20 mouse cellular contexts compared by ENCODE assay signal in the genomic region with DNA sequence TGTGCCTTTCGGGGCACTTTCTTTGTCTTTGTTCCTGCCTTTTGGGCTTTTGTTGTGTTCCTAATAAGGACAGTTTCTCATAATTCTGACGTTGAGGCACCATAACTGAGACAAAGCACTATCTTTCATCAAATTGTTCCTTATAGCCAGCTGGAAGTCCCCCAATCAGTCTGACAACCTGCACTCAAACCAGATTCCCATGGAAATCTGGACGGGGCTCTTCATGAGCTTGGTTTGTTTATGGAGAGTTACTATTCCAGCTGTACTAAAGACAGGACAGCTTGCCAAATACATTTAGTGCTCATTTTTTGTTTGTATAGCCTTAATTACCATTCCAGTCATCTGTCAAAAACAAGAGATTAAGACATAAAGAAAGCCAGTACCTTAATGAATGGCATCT.
DNase-seq lines count a peak whose midpoint lies in the region; ATAC-seq and TF ChIP-seq lines count a peak whose summit lies in the region.
"Had no signal": no experiment of that assay in that cellular context is flagged by ENCODE, and none has a peak within 500 bp of the region (broad histone marks: within the 10 kb centered on the region; RNA-seq: fewer than 3 reads in every experiment).

No protein-coding gene starts in this region.

- no peak for TF ChIP-seq CTCF in brain, embryonic 14.5 days (IDR thresholded peaks at IDR 0.05; ENCODE audit: borderline replicate concordance, extremely low read depth, insufficient read depth, insufficient read length)
- no peak for TF ChIP-seq CTCF in cerebellum, adult 2 months (IDR thresholded peaks at IDR 0.05; ENCODE audit: borderline replicate concordance, insufficient read depth, low read depth, low read length)

- no peak overlapping the region for H3K4me3 ChIP-seq in intestine, embryonic 16.5 days (ENCODE audit: low read length)
- no peak overlapping the region for H3K4me3 ChIP-seq in intestine, embryonic 15.5 days (replicated peaks)
- H3K4me3 ChIP-seq in lung, embryonic 15.5 days = no peak overlapping the region
- no peak overlapping the region for H3K4me3 ChIP-seq in stomach, embryonic 15.5 days (replicated peaks)
- no peak overlapping the region for H3K4me3 ChIP-seq in cerebellum, adult 2 months (replicated peaks; ENCODE audit: insufficient read depth, low read depth, low read length)
- H3K4me3 ChIP-seq: embryonic facial prominence, embryonic 12.5 days; forebrain, embryonic 13.5 days; heart, embryonic 13.5 days; hindbrain, embryonic 12.5 days had no signal

- no peaks in the 10 kb centered on the region for H3K4me1 ChIP-seq in intestine, embryonic 16.5 days (ENCODE audit: control insufficient read depth, insufficient read depth, low read length)
- no peaks in the 10 kb centered on the region for H3K4me1 ChIP-seq in intestine, embryonic 15.5 days (replicated peaks)
- H3K4me1 ChIP-seq in lung, embryonic 15.5 days = 0 out of 2 replicates have a peak, but pooled peaks cover 13% of the 10 kb centered on the region
- H3K4me1 ChIP-seq in stomach, embryonic 15.5 days = no peaks in the 10 kb centered on the region
- no peaks in the 10 kb centered on the region for H3K4me1 ChIP-seq in cerebellum, adult 2 months (ENCODE audit: control insufficient read depth, insufficient read depth, low read length)
- H3K4me1 ChIP-seq: embryonic facial prominence, embryonic 12.5 days; forebrain, embryonic 13.5 days; hindbrain, embryonic 12.5 days had no signal

- peak overlapping the region; percentile 26; the same call in 1 of the 2 replicates for H3K27ac ChIP-seq in intestine, embryonic 16.5 days (ENCODE audit: low read length)
- no peak overlapping the region for H3K27ac ChIP-seq in intestine, embryonic 15.5 days
- H3K27ac ChIP-seq in lung, embryonic 15.5 days = peak overlapping the region; percentile 79
- H3K27ac ChIP-seq in stomach, embryonic 15.5 days = peak overlapping the region; percentile 55; the same call in 1 of the 2 replicates
- no peak overlapping the region for H3K27ac ChIP-seq in cerebellum, adult 2 months (ENCODE audit: insufficient read depth, low read length)
- H3K27ac ChIP-seq: embryonic facial prominence, embryonic 12.5 days; forebrain, embryonic 13.5 days; heart, embryonic 13.5 days; hindbrain, embryonic 12.5 days had no signal

- H3K4me2 ChIP-seq in intestine, embryonic 16.5 days (ENCODE audit: low read depth, low read length) = no peak overlapping the region
- H3K4me2 ChIP-seq in intestine, embryonic 15.5 days (replicated peaks) = no peak overlapping the region
- no peak overlapping the region for H3K4me2 ChIP-seq in lung, embryonic 15.5 days
- H3K4me2 ChIP-seq in stomach, embryonic 15.5 days = no peak overlapping the region
- H3K4me2 ChIP-seq: embryonic facial prominence, embryonic 12.5 days; forebrain, embryonic 13.5 days; heart, embryonic 13.5 days; hindbrain, embryonic 12.5 days had no signal

- DNase-seq in lung, postnatal 14 days = no peak
- peak; percentile 37 for DNase-seq in brain, embryonic 14.5 days (ENCODE audit: low read depth)
- DNase-seq in cerebellum, adult 2 months = no peak
- DNase-seq: adrenal gland, adult 2 months; adrenal gland, postnatal 25 days; cerebellum, adult 8-10 months; cerebellum, postnatal 14 days; embryo, embryonic 11 days; forebrain, postnatal 0 days; gastrocnemius, postnatal 14 days; heart, postnatal 36 days had no signal

- TF ChIP-seq POLR2A in brain, embryonic 14.5 days (IDR thresholded peaks at IDR 0.05; ENCODE audit: borderline replicate concordance, extremely low read depth, insufficient read depth, insufficient read length, poor library complexity, severe bottlenecking) = no peak
- no peak for TF ChIP-seq POLR2A in cerebellum, adult 2 months (IDR thresholded peaks at IDR 0.05; ENCODE audit: borderline replicate concordance, insufficient read depth, low read length)

- no peaks in the 10 kb centered on the region for H3K36me3 ChIP-seq in intestine, embryonic 16.5 days (ENCODE audit: control insufficient read depth, insufficient read depth, low read length)
- H3K36me3 ChIP-seq in intestine, embryonic 15.5 days = no peaks in the 10 kb centered on the region
- H3K36me3 ChIP-seq in lung, embryonic 15.5 days = no peaks in the 10 kb centered on the region
- H3K36me3 ChIP-seq in stomach, embryonic 15.5 days = no peaks in the 10 kb centered on the region
- H3K36me3 ChIP-seq: embryonic facial prominence, embryonic 12.5 days; heart, embryonic 13.5 days; hindbrain, embryonic 12.5 days had no signal

- H3K9ac ChIP-seq in intestine, embryonic 16.5 days (ENCODE audit: low read depth, low read length) = no peak overlapping the region
- H3K9ac ChIP-seq in intestine, embryonic 15.5 days = no peak overlapping the region
- no peak overlapping the region for H3K9ac ChIP-seq in lung, embryonic 15.5 days
- H3K9ac ChIP-seq in stomach, embryonic 15.5 days = no peak overlapping the region
- H3K9ac ChIP-seq: embryonic facial prominence, embryonic 12.5 days; forebrain, embryonic 13.5 days; forebrain, postnatal 0 days; heart, embryonic 13.5 days; hindbrain, embryonic 12.5 days had no signal

- no peaks in the 10 kb centered on the region for H3K27me3 ChIP-seq in intestine, embryonic 16.5 days (replicated peaks; ENCODE audit: control insufficient read depth, insufficient read depth, low read length)
- H3K27me3 ChIP-seq in intestine, embryonic 15.5 days (replicated peaks) = no peaks in the 10 kb centered on the region
- H3K27me3 ChIP-seq in lung, embryonic 15.5 days = no peaks in the 10 kb centered on the region
- H3K27me3 ChIP-seq in stomach, embryonic 15.5 days (replicated peaks) = no peaks in the 10 kb centered on the region
- no peaks in the 10 kb centered on the region for H3K27me3 ChIP-seq in cerebellum, adult 2 months (ENCODE audit: control insufficient read depth, insufficient read depth, low read length)
- H3K27me3 ChIP-seq: embryonic facial prominence, embryonic 12.5 days; forebrain, embryonic 13.5 days; heart, embryonic 13.5 days; hindbrain, embryonic 12.5 days had no signal

- 40% methylated on average over 3 of the region's 3 CpGs for WGBS in intestine, embryonic 16.5 days
- WGBS in intestine, embryonic 15.5 days = 34% methylated on average over 3 of the region's 3 CpGs
- WGBS in lung, embryonic 15.5 days = 25% methylated on average over 3 of the region's 3 CpGs
- WGBS in stomach, embryonic 15.5 days = 33% methylated on average over 3 of the region's 3 CpGs
- WGBS in cerebellum, adult 2 months = 47% methylated on average over 3 of the region's 3 CpGs

- H3K9me3 ChIP-seq in intestine, embryonic 16.5 days (ENCODE audit: control insufficient read depth, low read length) = no peaks in the 10 kb centered on the region
- no peaks in the 10 kb centered on the region for H3K9me3 ChIP-seq in intestine, embryonic 15.5 days
- H3K9me3 ChIP-seq in lung, embryonic 15.5 days = no peaks in the 10 kb centered on the region
- H3K9me3 ChIP-seq in stomach, embryonic 15.5 days = no peaks in the 10 kb centered on the region
- H3K9me3 ChIP-seq: embryonic facial prominence, embryonic 12.5 days; forebrain, embryonic 13.5 days; heart, embryonic 13.5 days; hindbrain, embryonic 12.5 days had no signal

- ATAC-seq in intestine, embryonic 16.5 days = peak; percentile 38; the same call in 1 of the 2 replicates
- no peak; the same call in 1 of the 2 replicates for ATAC-seq in intestine, embryonic 15.5 days
- peak; percentile 65 for ATAC-seq in lung, embryonic 15.5 days (ENCODE audit: borderline replicate concordance, extremely low read depth, low FRiP score, low TSS enrichment)
- ATAC-seq in stomach, embryonic 15.5 days (ENCODE audit: insufficient read depth, low FRiP score, low read depth) = no peak
- ATAC-seq: forebrain, embryonic 13.5 days; forebrain, postnatal 0 days; hindbrain, embryonic 16.5 days had no signal

Comparison
In these comparisons a context has a peak if more than half of its experiments do, and no peak if none do; other contexts are left out.
1. ATAC-seq: peak in intestine, embryonic 16.5 days (single experiment) and lung, embryonic 15.5 days (single experiment); none in intestine, embryonic 15.5 days (single experiment) and stomach, embryonic 15.5 days (single experiment).
2. H3K27ac ChIP-seq: peak in intestine, embryonic 16.5 days (single experiment), lung, embryonic 15.5 days (single experiment) and stomach, embryonic 15.5 days (single experiment); none in intestine, embryonic 15.5 days (single experiment) and cerebellum, adult 2 months (single experiment).